Mouse (Mus musculus) c-Kit-positive CD71-negative TER-119-negative erythroid progenitor cells, embryonic 14.5 days (primary cell): ENCODE data around the gene Cyp2c69.
"Not testable (repeated sequence)": the region's sequence is repeated elsewhere in the genome, so short reads cannot be mapped to it uniquely, and the experiment has no call there.

Experiments used
- DNase-seq: peaks from one replicate; pipeline ENCODE4 v3.0.0-alpha.2; 2013; ENCODE audit warnings: low read depth

The Cyp2c69 gene

DNA sequence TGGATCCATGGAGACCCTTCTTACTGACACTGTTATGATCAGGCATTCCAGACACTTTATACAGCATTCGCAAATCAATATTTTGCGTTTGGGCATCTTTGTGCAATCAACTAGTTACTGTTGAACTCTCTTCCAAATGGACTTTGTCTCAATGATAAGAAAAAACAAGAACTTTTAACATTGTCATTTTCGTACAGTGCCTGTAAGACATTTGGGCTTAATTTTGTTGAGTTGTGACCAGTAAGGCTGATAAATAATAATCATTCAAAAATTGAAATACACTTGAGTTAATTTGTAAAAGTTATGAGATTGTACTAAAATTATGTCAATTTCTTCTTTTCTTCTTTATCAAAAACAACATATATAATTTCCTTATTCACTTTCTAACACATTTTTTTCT, at the start of gene Cyp2c69:
TSS of gene Cyp2c69 (minus strand) at position 101 of the 400 bp plus-strand sequence.
- not testable (repeated sequence) for DNase-seq

DNA sequence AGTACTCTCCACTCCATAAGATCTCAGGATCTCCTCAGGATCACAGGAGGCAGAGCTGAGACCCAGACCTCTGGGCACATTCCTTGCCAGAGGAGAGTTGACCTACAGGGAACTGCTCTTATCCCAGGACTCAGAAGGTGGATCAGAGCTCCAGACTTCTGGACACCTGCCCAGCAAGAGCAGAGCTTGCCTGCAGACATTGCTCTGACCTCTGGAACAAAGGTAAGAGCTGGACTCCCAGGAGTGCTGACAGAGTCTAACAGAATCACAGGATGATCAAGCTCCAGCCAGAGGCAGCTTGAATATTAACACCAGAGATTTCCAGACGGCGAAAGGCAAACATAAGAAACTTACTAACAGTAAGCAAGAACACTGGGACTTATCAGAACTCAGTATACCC, 48.8 kb upstream of the Cyp2c69 start:
- DNase-seq: no peak

DNA sequence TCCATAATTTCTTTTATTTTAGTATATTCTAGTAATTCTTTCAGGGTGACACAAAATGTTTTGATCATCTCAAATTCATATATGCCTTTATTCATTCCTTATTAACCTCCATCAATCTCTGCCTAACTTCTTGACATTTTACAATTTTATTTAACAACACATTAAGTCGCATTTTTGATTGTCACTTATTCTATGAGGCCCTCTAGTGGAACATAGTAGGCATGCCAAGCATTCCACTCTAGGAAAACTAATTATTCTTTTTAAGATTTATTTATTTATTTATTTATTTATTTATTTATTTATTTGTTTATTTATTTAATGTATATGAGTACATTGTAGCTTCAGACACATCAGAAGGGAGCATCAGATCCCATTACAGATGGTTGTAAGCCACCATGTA, 43.4 kb upstream of the Cyp2c69 start:
- DNase-seq: no peak

DNA sequence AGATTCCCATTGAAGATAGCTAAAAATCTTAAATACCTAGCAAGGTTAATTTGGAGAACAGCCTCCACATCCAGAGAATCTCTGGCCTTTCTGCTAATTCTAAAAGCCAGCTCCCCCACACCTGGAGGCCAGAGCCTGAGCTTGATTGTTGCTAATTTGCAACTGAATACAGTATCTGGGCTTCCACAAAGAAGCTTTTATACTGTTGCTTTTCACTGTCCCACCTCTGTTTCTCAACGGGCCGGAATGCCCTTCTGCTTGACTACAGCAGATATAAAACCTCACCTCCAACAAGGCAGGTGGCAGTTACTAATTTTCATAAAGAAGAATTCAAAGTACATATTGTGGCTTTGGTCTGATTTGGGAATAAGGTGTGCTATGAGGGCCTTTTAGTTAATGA, 15.1 kb upstream of the Cyp2c69 start:
- no peak for DNase-seq

DNA sequence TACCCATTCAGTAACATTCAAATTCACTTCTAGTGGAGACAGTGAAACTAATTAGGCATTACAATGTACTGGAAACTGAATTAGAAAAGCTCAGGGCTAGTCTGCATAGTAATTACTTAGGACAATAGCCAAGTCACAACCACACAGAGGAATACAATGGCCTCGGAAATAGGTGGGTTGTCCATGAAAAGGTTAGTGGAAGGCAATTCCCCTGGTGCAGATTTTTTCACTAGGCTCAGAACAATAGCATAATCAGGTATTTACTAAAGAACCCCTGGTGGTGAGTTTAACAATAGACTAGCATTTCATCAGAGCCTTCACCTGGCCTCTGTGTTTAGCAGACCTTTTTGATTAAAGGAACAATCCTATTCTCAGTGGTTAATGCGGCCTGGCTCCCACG, 3.5 kb upstream of the Cyp2c69 start:
- not testable (repeated sequence) for DNase-seq

DNA sequence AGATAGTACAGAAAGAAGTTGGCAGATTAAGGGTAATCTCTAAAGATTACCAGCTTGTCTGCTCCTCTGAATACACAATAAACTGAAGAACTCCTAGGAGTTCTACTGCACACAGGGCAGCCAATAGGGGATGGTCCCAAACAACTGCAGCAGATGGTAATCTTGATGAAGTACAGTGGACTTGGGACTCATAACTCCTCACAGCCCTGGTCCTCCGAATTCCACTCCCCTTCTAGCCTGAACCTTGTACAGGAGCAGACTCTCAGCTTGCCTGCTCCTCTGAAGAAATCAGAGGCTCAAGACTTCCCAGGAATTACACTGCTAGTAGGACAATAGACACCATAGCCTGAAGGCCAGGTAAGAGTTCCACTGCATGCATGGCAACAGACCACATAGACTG, 20.5 kb downstream of the Cyp2c69 start:
- no peak for DNase-seq

DNA sequence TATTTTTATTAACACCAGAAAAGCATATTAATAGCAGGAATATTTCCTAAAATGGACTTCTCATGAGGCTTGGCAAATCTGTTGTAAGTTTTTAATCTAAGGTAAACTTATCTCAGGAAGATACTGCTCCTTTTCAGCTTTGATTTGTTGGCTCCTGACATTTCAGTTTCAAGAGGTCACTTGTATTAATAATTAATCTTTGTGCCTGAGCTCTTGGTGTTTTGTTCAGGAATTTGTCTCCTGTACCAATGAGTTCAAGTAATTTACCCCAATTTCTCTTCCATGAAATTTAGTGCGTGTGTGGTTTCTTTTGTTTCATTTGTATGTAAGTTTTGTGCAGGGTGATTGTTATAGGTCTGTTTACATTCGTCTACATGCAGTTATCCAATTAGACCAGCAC, 65.7 kb downstream of the Cyp2c69 start:
- DNase-seq: not testable (repeated sequence)

DNA sequence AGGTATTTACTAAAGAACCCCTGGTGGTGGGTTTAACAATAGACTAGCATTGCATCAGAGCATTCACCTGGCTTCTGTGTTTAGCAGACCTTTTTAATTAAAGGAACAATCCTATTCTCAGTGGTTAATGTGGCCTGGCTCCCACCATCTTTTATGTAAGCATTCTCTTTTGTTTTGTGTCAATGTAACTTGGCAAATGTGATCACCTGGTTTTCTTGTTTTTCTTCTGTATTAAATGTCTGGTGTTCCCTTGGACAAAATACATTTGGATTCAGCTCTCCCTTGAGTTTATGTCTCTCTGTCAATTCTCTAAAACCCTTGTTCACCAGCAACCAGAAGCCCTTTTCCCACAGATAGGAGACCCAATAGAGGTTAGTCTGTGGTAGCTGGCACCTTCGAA, 70.2 kb downstream of the Cyp2c69 start:
- DNase-seq: not testable (repeated sequence)

DNA sequence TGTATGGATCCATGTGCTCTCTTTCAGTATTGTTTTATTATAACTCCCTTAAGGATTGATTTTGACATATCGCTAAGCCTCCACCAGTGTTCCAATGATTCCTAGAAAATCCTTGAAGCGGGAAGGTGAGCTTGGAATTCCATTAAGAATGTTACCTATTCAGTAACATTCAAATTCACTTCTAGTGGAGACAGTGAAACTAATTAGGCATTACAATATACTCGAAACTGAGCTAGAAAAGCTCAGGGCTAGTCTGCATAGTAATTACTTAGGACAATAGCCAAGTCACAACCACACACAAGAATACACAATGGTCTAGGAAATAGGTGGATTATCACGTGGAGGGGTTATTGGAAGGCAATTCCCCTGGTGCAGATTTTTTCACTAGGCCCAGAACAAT, 70.6 kb downstream of the Cyp2c69 start:
- not testable (repeated sequence) for DNase-seq

DNA sequence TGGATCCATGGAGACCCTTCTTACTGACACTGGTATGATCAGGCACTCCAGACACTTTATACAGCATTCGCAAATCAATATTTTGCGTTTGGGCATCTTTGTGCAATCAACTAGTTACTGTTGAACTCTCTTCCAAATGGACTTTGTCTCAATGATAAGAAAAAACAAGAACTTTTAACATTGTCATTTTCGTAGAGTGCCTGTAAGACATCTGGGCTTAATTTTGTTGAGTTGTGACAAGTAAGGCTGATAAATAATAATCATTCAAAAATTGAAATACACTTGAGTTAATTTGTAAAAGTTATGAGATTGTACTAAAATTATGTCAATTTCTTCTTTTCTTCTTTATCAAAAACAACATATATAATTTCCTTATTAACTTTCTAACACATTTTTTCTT, 73.9 kb downstream of the Cyp2c69 start, which contains the start of gene Cyp2c40:
TSS of gene Cyp2c40 (minus strand) at position 101 of the 400 bp plus-strand sequence.
- not testable (repeated sequence) for DNase-seq
